In the genomic region with DNA sequence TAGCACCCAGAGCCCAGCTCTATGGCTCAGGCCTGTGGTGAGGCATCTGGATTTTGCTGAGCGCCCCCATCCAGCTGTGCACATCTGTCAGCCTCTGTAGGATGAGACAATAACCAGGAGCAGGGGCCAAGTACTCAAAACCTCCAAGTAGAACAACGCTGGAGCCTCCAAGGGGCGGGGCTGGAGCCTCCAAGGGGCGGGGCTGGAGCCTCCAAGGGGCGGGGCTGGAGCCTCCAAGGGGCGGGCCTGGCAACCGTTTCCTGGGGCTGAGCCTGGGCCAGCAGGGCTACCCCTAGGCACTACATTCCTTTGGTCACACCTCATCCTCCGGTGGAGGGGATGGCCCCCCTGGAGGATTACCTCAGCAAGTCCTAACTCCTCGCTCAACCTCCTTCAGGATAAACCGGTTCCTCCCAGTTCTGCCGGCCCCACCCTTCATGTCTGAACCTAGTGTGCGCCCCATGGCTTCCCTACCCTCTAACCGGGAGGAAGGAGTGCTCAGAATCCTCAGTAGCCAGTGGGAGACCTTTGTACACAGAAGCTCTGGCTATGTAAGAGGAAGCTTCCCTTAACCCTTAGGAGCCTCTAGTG, we compare ENCODE assay signal across 8 mouse cellular contexts. TPM values are rescaled to one million over a fixed set of nuclear protein-coding genes. Genes with fewer than 3 reads are reported as not detected.
DNase-seq lines count a peak whose midpoint lies in the region; ATAC-seq and TF ChIP-seq lines count a peak whose summit lies in the region.

No protein-coding gene starts in this region.

- peak overlapping the region; percentile 60 for H3K4me3 ChIP-seq in erythroblast, embryonic 14.5 days (replicated peaks)
- H3K4me3 ChIP-seq in limb, embryonic 14.5 days (replicated peaks; ENCODE audit: low read length), result no peak overlapping the region

- TF ChIP-seq POLR2A in limb, embryonic 14.5 days (IDR thresholded peaks at IDR 0.05; ENCODE audit: borderline replicate concordance, extremely low read depth, insufficient read depth, insufficient read length), result no peak

- peak; percentile 38 for ATAC-seq in limb, embryonic 14.5 days (ENCODE audit: low FRiP score, low read depth)

- peaks cover 26% of the 10 kb centered on the region for H3K4me1 ChIP-seq in erythroblast, embryonic 14.5 days (ENCODE audit: control insufficient read depth)
- H3K4me1 ChIP-seq in limb, embryonic 14.5 days (ENCODE audit: control insufficient read depth, insufficient read depth, low read length), result peaks cover 49% of the 10 kb centered on the region

- H3K9me3 ChIP-seq in erythroblast, embryonic 14.5 days (ENCODE audit: control insufficient read depth, low read length), result no peaks in the 10 kb centered on the region
- H3K9me3 ChIP-seq in limb, embryonic 14.5 days (ENCODE audit: control insufficient read depth, low read length), result no peaks in the 10 kb centered on the region

- H3K9ac ChIP-seq in limb, embryonic 14.5 days (ENCODE audit: low read depth, low read length, severe bottlenecking), result no peak overlapping the region

- H3K4me2 ChIP-seq in limb, embryonic 14.5 days (replicated peaks; ENCODE audit: low read depth, low read length, severe bottlenecking), result no peak overlapping the region

- peak overlapping the region; percentile 40; the same call in 1 of the 2 replicates for H3K27ac ChIP-seq in limb, embryonic 14.5 days (replicated peaks; ENCODE audit: low read depth, low read length)

- WGBS in limb, embryonic 14.5 days, result 12% methylated on average over 13 of the region's 13 CpGs

- DNase-seq in A20 (ENCODE audit: low read depth, low spot score) (peak; percentile 45), WW6 (ENCODE audit: low read depth, low spot score) (peak; percentile 82)
- DNase-seq in heart, postnatal 4 days, result peak; percentile 82
- DNase-seq in limb, embryonic 14.5 days (ENCODE audit: low spot score), result peak; percentile 80
- peak; percentile 46 for DNase-seq in ovary, postnatal 14 days (ENCODE audit: low spot score)
- DNase-seq in cerebellum, adult 11 months, result no peak
- DNase-seq in left cerebral cortex, adult 11 months (ENCODE audit: low spot score), result no peak

- H3K27me3 ChIP-seq in erythroblast, embryonic 14.5 days (ENCODE audit: control insufficient read depth), result peaks cover 14% of the 10 kb centered on the region
- no peaks in the 10 kb centered on the region for H3K27me3 ChIP-seq in limb, embryonic 14.5 days (ENCODE audit: control insufficient read depth, insufficient read depth, low read length)

- no peaks in the 10 kb centered on the region for H3K36me3 ChIP-seq in erythroblast, embryonic 14.5 days (ENCODE audit: control insufficient read depth)
- no peaks in the 10 kb centered on the region for H3K36me3 ChIP-seq in limb, embryonic 14.5 days (ENCODE audit: control insufficient read depth, insufficient read depth, low read length)

RNA-seq across cellular contexts. Expression of a gene that starts 30.0 kb away (rescaled TPM):
- 0.06 and 0.07 TPM in 2 replicates for polyA plus RNA-seq in erythroblast, embryonic 14.5 days (2012)
- total RNA-seq in heart, postnatal 4 days (2021), result 10 to 100 TPM; 30.4 to 30.7 TPM
- polyA plus RNA-seq in limb, embryonic 14.5 days (2012; rRNA removed), result 9.1 and 10.6 TPM in 2 replicates
- polyA plus RNA-seq in limb, embryonic 14.5 days (2014; fragmentation: Nextera tagmentation; extraction: Ambion mirVana), result 5.1 and 5.9 TPM in 2 replicates

RNA-seq across cellular contexts. Expression of a gene that starts 33.7 kb away (rescaled TPM):
- polyA plus RNA-seq in erythroblast, embryonic 14.5 days (2012), result 3.0 and 3.8 TPM in 2 replicates
- total RNA-seq in heart, postnatal 4 days (2021), result 10 to 100 TPM; 21.6 to 22.4 TPM
- polyA plus RNA-seq in limb, embryonic 14.5 days (2012; rRNA removed), result 18.0 and 22.0 TPM in 2 replicates
- polyA plus RNA-seq in limb, embryonic 14.5 days (2014; fragmentation: Nextera tagmentation; extraction: Ambion mirVana), result 25.1 and 27.9 TPM in 2 replicates

Comparison
In these comparisons a context has a peak if more than half of its experiments do, and no peak if none do; other contexts are left out.
1. DNase-seq: peak in A20 (single experiment), WW6 (single experiment), heart, postnatal 4 days (single experiment), limb, embryonic 14.5 days (single experiment) and ovary, postnatal 14 days (single experiment); none in cerebellum, adult 11 months (single experiment) and left cerebral cortex, adult 11 months (single experiment).